Mouse (Mus musculus) hindbrain, embryonic 11.5 days (tissue): ENCODE results near the gene Ankrd66. TPM values are rescaled to one million over a fixed set of nuclear protein-coding genes. Genes with fewer than 3 reads are reported as not detected.
A peak's percentile ranks its signal among the peaks of the same experiment; 100 is the strongest.
"Not testable (repeated sequence)": the region's sequence is repeated elsewhere in the genome, so short reads cannot be mapped to it uniquely, and the experiment has no call there.

Experiments used
- ATAC-seq: fragments of 200-750 bp; cut with Nextera tagmentation; 2 replicates; pipeline ENCODE4 v1.8.0; 2017; ENCODE audit warnings: mild to moderate bottlenecking, moderate TSS enrichment, moderate library complexity; ENCODE audit not compliant: low FRiP score
- DNase-seq: peaks from one replicate; pipeline ENCODE4 v3.0.0-alpha.2; 2015; ENCODE audit warnings: low spot score
- H3K27ac ChIP-seq: fragments of 300-500 bp; sonication (generic); 2 replicates; pipeline ENCODE4 v1.5.1; 2014; ENCODE audit warnings: mild to moderate bottlenecking, low read depth, low read length
- H3K27me3 ChIP-seq: fragments of 300-500 bp; sonication (generic); 2 replicates; pipeline ENCODE4 v1.6.1; 2014; ENCODE audit warnings: mild to moderate bottlenecking, low read length, moderate library complexity, mixed read lengths; ENCODE audit not compliant: control insufficient read depth, insufficient read depth
- H3K36me3 ChIP-seq: fragments of 300-500 bp; sonication (generic); 2 replicates; pipeline ENCODE4 v1.6.1; 2014; ENCODE audit warnings: mild to moderate bottlenecking, low read length, moderate library complexity, mixed read lengths; ENCODE audit not compliant: control insufficient read depth, insufficient read depth
- H3K4me1 ChIP-seq: fragments of 300-500 bp; sonication (generic); replicated peaks from 2 replicates; pipeline ENCODE4 v1.6.1; 2014; ENCODE audit warnings: low read length, mixed read lengths; ENCODE audit not compliant: control insufficient read depth, insufficient read depth
- H3K4me2 ChIP-seq: fragments of 300-500 bp; sonication (generic); replicated peaks from 2 replicates; pipeline ENCODE4 v1.6.1; 2014; ENCODE audit warnings: mild to moderate bottlenecking, low read depth, low read length
- H3K4me3 ChIP-seq: fragments of 300-500 bp; sonication (generic); 2 replicates; pipeline ENCODE4 v1.5.1; 2014; ENCODE audit warnings: low read depth, low read length
- H3K9ac ChIP-seq: fragments of 300-500 bp; sonication (generic); 2 replicates; pipeline ENCODE4 v1.6.1; 2014; ENCODE audit warnings: low read depth, low read length
- H3K9me3 ChIP-seq: fragments of 300-500 bp; sonication (generic); 2 replicates; pipeline ENCODE4 v1.6.1; 2016; ENCODE audit warnings: low read length; ENCODE audit not compliant: control insufficient read depth
- WGBS: fragments of 180-500 bp; shearing (Covaris S2); extraction: QIAGEN DNeasy Blood & Tissue Kit; methylation state at CpG from one replicate; pipeline ENCODE4 v1.1.7; 2014; 5-methylcytosine and 5-hydroxymethylcytosine counted together
- polyA plus RNA-seq: library from polyadenylated mRNA; unstranded; fragments of >200 nt; fragmentation: Nextera tagmentation; extraction: Ambion mirVana; gene quantifications from 2 replicates; pipeline ENCODE4 v1.2.1, GENCODE M21; 2014

The Ankrd66 gene
- polyA plus RNA-seq, 1 experiment from 2014 or later = 1.2 TPM

GRCm38 (mm10) chr17:43554516-43555403 is 11.3 kb upstream of the Ankrd66 start:
- WGBS = 82% methylated on average over 12 of the region's 12 CpGs
- Histone ChIP-seq H3K9me3 (no peaks in the 10 kb centered on the region), H3K9ac (no peak overlapping the region), H3K4me1 (no peaks in the 10 kb centered on the region), H3K4me2 (no peak overlapping the region), H3K36me3 (no peaks in the 10 kb centered on the region), H3K27me3 (no peaks in the 10 kb centered on the region), H3K27ac (no peak overlapping the region), H3K4me3 (no peak overlapping the region)
- ATAC-seq = no peak
- no peak for DNase-seq

- WGBS = 36% methylated on average over 3 of the region's 3 CpGs
- ATAC-seq (0 out of 2 replicates have a peak, but pooled peaks have one; percentile 49), DNase-seq (no peak)
- H3K9me3 ChIP-seq = no peaks in the 10 kb centered on the region
- no peaks in the 10 kb centered on the region for H3K36me3 ChIP-seq
- H3K27ac ChIP-seq = no peak overlapping the region
- H3K9ac ChIP-seq = no peak overlapping the region
- no peaks in the 10 kb centered on the region for H3K4me1 ChIP-seq
- no peak overlapping the region for H3K4me3 ChIP-seq
- H3K4me2 ChIP-seq = no peak overlapping the region
- H3K27me3 ChIP-seq = no peaks in the 10 kb centered on the region
Measured at GRCm38 (mm10) chr17:43551122-43551630, 7.7 kb upstream of the Ankrd66 start.

GRCm38 (mm10) chr17:43544040-43544439 is 601 bp upstream of the Ankrd66 start:
- no peaks in the 10 kb centered on the region for H3K27me3 ChIP-seq
- H3K4me1 ChIP-seq = no peaks in the 10 kb centered on the region
- H3K4me2 ChIP-seq = no peak overlapping the region
- no peak for ATAC-seq
- no peak for DNase-seq
- no peak overlapping the region for H3K27ac ChIP-seq
- 90% methylated on average over 4 of the region's 4 CpGs for WGBS
- H3K36me3 ChIP-seq = no peaks in the 10 kb centered on the region
- no peak overlapping the region for H3K4me3 ChIP-seq
- H3K9me3 ChIP-seq = no peaks in the 10 kb centered on the region
- no peak overlapping the region for H3K9ac ChIP-seq

- Histone ChIP-seq H3K4me2 (no peak overlapping the region), H3K4me1 (no peaks in the 10 kb centered on the region), H3K27ac (no peak overlapping the region), H3K36me3 (no peaks in the 10 kb centered on the region), H3K9me3 (no peaks in the 10 kb centered on the region), H3K4me3 (no peak overlapping the region), H3K9ac (no peak overlapping the region), H3K27me3 (no peaks in the 10 kb centered on the region)
- 89% methylated on average over 3 of the region's 3 CpGs for WGBS
- ATAC-seq = no peak
- DNase-seq = no peak
Measured at GRCm38 (mm10) chr17:43538767-43539166, 4.7 kb downstream of the Ankrd66 start.

- WGBS = 88% methylated on average over 6 of the region's 6 CpGs
- not testable (repeated sequence) for H3K4me3 ChIP-seq, H3K9me3 ChIP-seq, H3K27me3 ChIP-seq, H3K36me3 ChIP-seq, ATAC-seq, H3K27ac ChIP-seq, DNase-seq, H3K4me1 ChIP-seq, H3K9ac ChIP-seq, H3K4me2 ChIP-seq
Measured at GRCm38 (mm10) chr17:43536841-43537240, 6.6 kb downstream of the Ankrd66 start.

- 0 out of 2 replicates have a peak overlapping the region, but pooled peaks have one; percentile 7 for H3K9ac ChIP-seq
- no peaks in the 10 kb centered on the region for H3K36me3 ChIP-seq
- H3K4me2 ChIP-seq = peak overlapping the region; percentile 32
- 0 out of 2 replicates have a peak overlapping the region, but pooled peaks have one; percentile 16 for H3K4me3 ChIP-seq
- H3K9me3 ChIP-seq = no peaks in the 10 kb centered on the region
- ATAC-seq (peak; percentile 88), DNase-seq (peak; percentile 76)
- no peaks in the 10 kb centered on the region for H3K4me1 ChIP-seq
- H3K27me3 ChIP-seq = no peaks in the 10 kb centered on the region
- no peak overlapping the region; the same call in 1 of the 2 replicates for H3K27ac ChIP-seq
- 6% methylated on average over 23 of the region's 23 CpGs for WGBS
Measured at GRCm38 (mm10) chr17:43534362-43535222, 8.8 kb downstream of the Ankrd66 start.

- H3K4me3 ChIP-seq = no peak overlapping the region
- DNase-seq (no peak), ATAC-seq (no peak)
- no peaks in the 10 kb centered on the region for H3K4me1 ChIP-seq
- H3K36me3 ChIP-seq = no peaks in the 10 kb centered on the region
- H3K27me3 ChIP-seq = no peaks in the 10 kb centered on the region
- no peak overlapping the region for H3K9ac ChIP-seq
- H3K9me3 ChIP-seq = no peaks in the 10 kb centered on the region
- 90% methylated on average over 4 of the region's 4 CpGs for WGBS
- no peak overlapping the region for H3K4me2 ChIP-seq
- no peak overlapping the region for H3K27ac ChIP-seq
Measured at GRCm38 (mm10) chr17:43531192-43531591, 12.2 kb downstream of the Ankrd66 start.

GRCm38 (mm10) chr17:43530507-43530906 is 12.9 kb downstream of the Ankrd66 start:
- Histone ChIP-seq H3K36me3 (no peaks in the 10 kb centered on the region), H3K9me3 (no peaks in the 10 kb centered on the region), H3K27ac (no peak overlapping the region), H3K4me1 (no peaks in the 10 kb centered on the region), H3K27me3 (no peaks in the 10 kb centered on the region), H3K9ac (no peak overlapping the region), H3K4me3 (no peak overlapping the region), H3K4me2 (no peak overlapping the region)
- WGBS = 85% methylated on average over 2 of the region's 2 CpGs
- DNase-seq (no peak), ATAC-seq (no peak)
